Mouse (Mus musculus) cerebellum, postnatal 4 days (tissue): Measurements from ENCODE around the gene Adam23.
"Not testable (repeated sequence)": the region's sequence is repeated elsewhere in the genome, so short reads cannot be mapped to it uniquely, and the experiment has no call there.

Source experiments
- DNase-seq, 2 experiments: peaks; one replicate each; pipeline ENCODE4 v3.0.0; 2022; ENCODE audit warnings: low spot score in 2 of 2, mixed read lengths in 1 of 2

The Adam23 gene

DNA sequence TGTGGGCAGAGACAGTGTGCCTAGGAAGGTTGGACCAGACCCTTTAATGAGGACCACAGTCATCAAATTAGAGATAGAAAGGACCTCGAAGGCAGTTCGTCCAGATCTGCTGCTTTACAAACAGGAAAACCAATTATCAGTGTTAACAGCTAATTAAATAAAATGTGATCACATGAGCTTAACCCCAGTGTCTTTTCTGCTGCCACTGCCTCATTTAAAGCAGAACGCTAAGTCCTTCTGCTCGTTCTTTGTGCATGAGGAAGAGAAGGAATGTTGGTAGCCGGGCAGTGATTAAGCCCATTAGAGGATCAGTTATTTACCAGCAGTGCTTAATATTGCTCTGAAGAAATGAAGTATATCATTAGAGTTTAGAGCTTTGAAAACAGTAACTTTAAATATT lies 131.1 kb downstream of the Adam23 start:
- DNase-seq: no peak

DNA sequence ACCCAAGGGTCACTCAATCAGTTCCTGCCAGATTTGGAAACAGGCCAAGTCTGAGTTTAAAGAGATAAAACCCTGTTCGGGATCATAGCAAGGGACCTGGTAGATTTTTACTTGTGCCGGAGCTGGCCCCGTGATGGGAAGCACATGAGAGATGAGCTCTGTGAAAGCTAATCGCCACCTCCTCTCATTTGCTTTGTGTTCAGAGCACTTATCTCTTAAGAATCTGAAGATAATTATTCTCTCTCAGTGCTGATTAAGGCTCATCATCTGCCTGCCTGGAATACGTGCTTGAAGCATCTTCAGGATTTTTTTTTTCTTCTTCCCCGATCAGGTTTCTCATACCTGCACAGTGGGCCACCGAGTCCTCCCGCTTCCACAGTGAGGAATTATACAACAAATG lies 133.5 kb downstream of the Adam23 start:
- no peak for DNase-seq

DNA sequence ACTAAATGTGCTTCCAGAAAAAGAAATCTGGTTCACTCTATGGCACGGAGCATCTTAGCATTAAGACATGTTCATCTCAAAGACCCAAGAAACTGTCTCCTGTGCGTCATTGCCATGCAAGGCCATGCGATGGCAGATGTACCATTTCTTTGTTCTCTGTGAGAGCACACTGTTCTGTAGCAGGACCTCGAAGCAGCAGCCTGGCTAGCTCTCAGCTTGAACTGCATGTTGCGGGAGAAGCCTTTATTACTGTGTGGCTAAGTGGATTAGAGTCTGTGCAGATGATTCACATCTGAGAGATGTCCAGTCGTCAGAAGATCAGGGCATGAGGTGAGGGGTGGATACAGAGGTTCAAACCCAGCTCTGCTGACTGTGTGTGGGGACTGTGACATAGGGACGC lies 141.2 kb downstream of the Adam23 start:
- no peak for DNase-seq

DNA sequence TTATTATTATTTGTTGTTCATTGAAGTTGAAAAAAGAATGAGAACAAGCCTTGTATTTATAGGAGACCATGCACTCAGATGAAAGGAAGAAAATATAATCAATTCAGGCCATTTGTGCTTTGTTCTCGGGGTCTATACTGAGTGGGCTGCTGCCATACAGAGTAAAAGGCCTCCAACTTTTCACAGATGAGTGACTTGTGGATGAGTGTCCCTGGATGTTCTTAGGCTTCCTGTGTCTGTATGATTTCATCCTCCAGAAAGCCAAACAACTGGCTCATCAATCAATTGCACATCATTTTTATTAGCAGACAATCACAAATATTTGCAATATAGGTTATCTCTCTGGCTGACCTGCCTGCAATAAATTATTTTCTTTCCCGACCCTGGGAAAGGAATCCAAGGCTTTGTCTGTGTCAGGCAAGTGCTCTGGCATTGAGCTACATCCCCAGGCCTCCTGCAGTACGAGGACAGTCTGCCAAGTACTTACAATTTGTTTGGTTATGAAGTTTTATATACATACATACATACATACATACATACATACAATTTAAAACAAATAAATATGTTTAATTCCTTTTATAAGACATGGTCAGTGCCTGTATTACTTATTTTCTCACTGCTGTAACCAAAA lies 158.3 kb downstream of the Adam23 start:
- no peak for DNase-seq

DNA sequence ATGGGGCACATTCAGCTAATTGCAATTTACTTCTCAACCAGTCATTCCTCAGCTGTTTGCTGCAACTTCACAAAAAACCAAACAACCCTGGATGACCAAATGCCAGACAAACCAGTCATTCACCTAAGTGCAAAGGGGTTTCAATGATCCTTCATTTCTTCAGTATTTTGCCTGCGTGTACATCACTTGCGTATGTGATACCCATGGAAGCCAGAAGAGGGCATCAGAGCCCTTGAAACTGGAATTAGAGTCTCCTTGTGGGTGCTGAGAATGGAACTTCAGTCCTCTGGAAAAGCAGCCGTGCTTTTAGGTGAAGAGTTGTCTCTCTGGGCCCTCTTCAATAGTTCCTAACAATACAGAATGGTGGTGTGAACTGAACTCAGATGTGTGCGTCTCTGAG lies 163.9 kb downstream of the Adam23 start:
- no peak for DNase-seq

DNA sequence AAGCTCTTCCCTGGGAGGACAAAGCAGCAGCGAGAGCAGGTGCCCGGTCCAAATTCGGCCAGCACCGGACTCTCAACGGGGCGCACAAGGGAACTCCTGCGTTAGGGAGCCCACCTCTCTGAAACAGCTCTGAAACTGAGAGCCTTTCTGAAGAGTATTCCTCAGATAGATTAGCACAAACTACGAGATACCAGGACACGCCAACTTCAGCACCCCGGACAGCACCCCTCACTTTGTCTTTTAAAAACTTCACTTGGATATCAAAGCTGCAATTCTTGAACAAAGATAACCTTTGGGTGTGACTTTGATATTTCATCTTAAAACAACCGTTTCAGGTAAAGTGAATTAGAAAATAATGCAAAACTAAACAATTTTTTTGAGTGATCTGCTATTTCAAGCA lies 168.9 kb downstream of the Adam23 start:
- DNase-seq: no peak

DNA sequence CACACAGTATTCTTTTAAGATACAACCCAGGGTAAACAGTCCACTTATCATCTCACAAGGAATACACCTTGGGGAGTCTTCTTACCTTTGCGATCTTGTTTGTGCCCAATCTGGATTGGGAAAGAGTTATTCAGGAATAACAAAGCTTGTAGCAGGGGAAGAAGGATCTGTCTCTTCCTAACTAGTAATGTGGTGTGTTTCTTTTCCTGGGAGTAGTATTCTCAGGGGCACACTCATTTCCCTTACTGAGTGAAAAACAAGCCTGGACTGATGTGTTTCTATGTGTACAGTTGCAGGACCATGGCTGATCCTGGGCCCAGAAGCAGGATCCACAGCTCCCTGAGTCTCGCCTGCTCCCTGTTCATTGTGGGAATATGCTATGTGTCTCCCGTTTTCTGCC lies 170.0 kb downstream of the Adam23 start, which contains the start of gene Gm39653:
TSS of gene Gm39653 (plus strand) at position 301 of the 400 bp plus-strand sequence.
- no peak for DNase-seq

DNA sequence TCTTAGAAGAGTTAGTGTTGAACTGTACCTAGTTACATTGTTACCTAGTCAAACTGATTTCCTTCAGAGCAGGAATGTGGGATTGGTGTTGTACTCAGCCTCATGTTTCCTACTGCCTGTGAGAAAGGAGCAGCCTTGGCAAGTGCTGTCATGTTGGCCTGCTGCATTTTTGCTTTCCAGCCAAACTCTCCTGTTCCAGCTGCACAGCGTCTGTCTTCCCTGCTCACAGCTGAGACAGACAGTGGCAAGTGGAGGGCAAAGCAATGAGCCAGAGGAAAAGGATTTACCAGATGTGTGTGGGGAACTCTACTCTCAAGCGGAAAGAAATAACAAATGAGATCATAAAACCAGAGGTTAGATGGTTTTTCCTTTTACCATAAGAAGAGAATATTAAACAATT lies 182.5 kb downstream of the Adam23 start:
- DNase-seq: no peak

DNA sequence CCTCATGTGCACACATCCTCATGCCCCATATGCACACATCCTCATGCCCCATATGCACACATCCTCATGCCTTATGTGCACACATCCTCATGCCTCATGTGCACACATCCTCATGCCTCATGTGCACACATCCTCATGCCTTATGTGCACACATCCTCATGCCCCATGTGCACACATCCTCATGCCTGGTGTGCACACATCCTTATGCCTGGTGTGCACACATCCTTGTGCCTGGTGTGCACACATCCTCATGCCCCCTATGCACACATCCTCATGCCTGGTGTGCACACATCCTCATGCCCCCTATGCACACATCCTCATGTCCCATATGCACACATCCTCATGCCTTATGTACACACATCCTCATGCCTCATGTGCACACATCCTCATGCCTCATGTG lies 184.7 kb downstream of the Adam23 start:
- not testable (repeated sequence) for DNase-seq

DNA sequence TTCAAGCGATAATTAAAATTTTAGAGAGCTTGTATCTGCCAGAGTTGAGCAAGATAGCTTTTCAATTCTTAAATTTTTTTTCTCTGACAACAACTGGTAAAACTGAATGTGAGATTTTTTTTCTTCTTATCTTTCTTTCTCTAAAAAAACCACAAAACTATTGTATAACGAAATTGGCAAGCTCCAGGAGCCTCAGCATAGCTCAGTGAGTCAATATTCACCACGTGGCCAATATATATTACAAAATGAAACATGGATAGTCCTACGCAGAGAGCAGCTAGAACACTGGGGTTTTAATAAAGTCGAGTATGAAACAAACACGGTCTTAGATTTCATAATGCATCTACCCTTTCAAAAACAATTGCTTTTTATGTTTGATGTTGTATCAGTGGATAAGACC lies 194.2 kb downstream of the Adam23 start:
- DNase-seq: no peak
